9 mouse cellular contexts compared by ENCODE assay signal in the genomic region with DNA sequence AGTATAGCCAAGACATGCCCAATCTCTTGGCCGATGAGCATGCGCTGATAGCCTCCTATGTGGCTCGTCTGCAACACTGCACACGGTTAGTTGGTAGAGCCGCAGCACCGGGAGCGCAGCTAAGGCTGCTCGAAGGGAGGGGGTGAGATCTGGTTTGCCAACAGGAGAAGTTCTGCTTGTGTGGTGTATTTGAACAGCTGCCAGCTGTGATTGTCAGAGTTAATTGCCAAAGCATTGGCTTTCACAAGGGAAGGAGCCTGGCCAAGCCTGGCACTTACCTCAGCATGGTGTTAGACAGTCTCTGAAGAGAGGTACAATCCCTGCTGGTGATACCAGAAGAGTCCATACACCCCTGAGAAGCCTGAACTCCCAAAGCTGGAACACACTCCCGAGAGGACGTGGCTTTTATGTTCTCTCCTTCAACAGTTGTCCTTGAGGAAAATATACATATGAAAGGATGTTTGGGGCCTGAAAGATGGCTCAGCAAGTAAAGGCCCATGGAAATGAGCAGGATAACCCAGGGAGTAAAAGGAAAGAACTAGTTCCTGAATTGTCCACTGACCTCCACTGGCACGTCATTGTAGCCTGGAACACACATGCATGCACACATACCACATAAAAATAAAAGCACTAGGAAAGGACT.
DNase-seq lines count a peak whose midpoint lies in the region; ATAC-seq and TF ChIP-seq lines count a peak whose summit lies in the region.
"Had no signal": no experiment of that assay in that cellular context is flagged by ENCODE, and none has a peak within 500 bp of the region (broad histone marks: within the 10 kb centered on the region; RNA-seq: fewer than 3 reads in every experiment).

No protein-coding gene starts in this region.

- H3K36me3 ChIP-seq in E14TG2a.4 (ENCODE audit: insufficient read depth, low read length): peaks cover 8% of the 10 kb centered on the region; the same call in 1 of the 2 replicates
- no peaks in the 10 kb centered on the region for H3K36me3 ChIP-seq in intestine, embryonic 16.5 days (ENCODE audit: control insufficient read depth, insufficient read depth, low read length)
- H3K36me3 ChIP-seq: liver, embryonic 13.5 days had no signal

- no peak for TF ChIP-seq CTCF in E14TG2a.4 (conservative IDR thresholded peaks at IDR 0.05; ENCODE audit: low read length)
- TF ChIP-seq CTCF in cerebellum, adult 2 months (IDR thresholded peaks at IDR 0.05; ENCODE audit: borderline replicate concordance, insufficient read depth, low read depth, low read length): no peak

- 23% methylated on average over 11 of the region's 11 CpGs for WGBS in cerebellum, adult 2 months
- 68% methylated on average over 11 of the region's 11 CpGs for WGBS in intestine, embryonic 16.5 days

- no peaks in the 10 kb centered on the region for H3K9me3 ChIP-seq in E14TG2a.4 (ENCODE audit: low read length)
- H3K9me3 ChIP-seq in intestine, embryonic 16.5 days (ENCODE audit: control insufficient read depth, low read length): no peaks in the 10 kb centered on the region
- H3K9me3 ChIP-seq: liver, embryonic 13.5 days had no signal

- intact Hi-C loops in heart, postnatal 36 days (cut with DNase I): no loop called here

- ATAC-seq in intestine, embryonic 16.5 days: no peak

- no peak for TF ChIP-seq POLR2A in cerebellum, adult 2 months (IDR thresholded peaks at IDR 0.05; ENCODE audit: borderline replicate concordance, insufficient read depth, low read length)

- H3K27ac ChIP-seq in cerebellum, adult 2 months (ENCODE audit: insufficient read depth, low read length): no peak overlapping the region; the same call in 1 of the 2 replicates
- no peak overlapping the region for H3K27ac ChIP-seq in intestine, embryonic 16.5 days (ENCODE audit: low read length)
- H3K27ac ChIP-seq: liver, embryonic 13.5 days had no signal

- H3K4me1 ChIP-seq in E14TG2a.4 (replicated peaks; ENCODE audit: low read depth, low read length): peaks cover 47% of the 10 kb centered on the region
- H3K4me1 ChIP-seq in cerebellum, adult 2 months (ENCODE audit: control insufficient read depth, insufficient read depth, low read length): peaks cover 4% of the 10 kb centered on the region; the same call in 1 of the 2 replicates
- H3K4me1 ChIP-seq in intestine, embryonic 16.5 days (ENCODE audit: control insufficient read depth, insufficient read depth, low read length): no peaks in the 10 kb centered on the region
- H3K4me1 ChIP-seq: liver, embryonic 13.5 days had no signal

- H3K4me3 ChIP-seq in E14TG2a.4 (replicated peaks; ENCODE audit: low read length): peak overlapping the region; percentile 32; the same call in 1 of the 2 replicates
- H3K4me3 ChIP-seq in cerebellum, adult 2 months (replicated peaks; ENCODE audit: insufficient read depth, low read depth, low read length): no peak overlapping the region
- H3K4me3 ChIP-seq in intestine, embryonic 16.5 days (ENCODE audit: low read length): no peak overlapping the region
- H3K4me3 ChIP-seq: liver, embryonic 13.5 days had no signal

- 0 out of 2 replicates have a peak, but pooled peaks cover 4% of the 10 kb centered on the region for H3K27me3 ChIP-seq in E14TG2a.4 (ENCODE audit: insufficient read depth, low read length)
- H3K27me3 ChIP-seq in cerebellum, adult 2 months (ENCODE audit: control insufficient read depth, insufficient read depth, low read length): no peaks in the 10 kb centered on the region
- no peaks in the 10 kb centered on the region for H3K27me3 ChIP-seq in intestine, embryonic 16.5 days (replicated peaks; ENCODE audit: control insufficient read depth, insufficient read depth, low read length)
- H3K27me3 ChIP-seq: liver, embryonic 13.5 days had no signal

- DNase-seq in heart, adult 18-20 months: peak; percentile 25 to 39
- DNase-seq in heart, postnatal 36 days: no peak
- DNase-seq in cerebellum, adult 2 months: peak; percentile 37 to 66
- DNase-seq in layer of hippocampus, adult 11-12 months (ENCODE audit: low spot score): peak; percentile 60
- peak; percentile 13 for DNase-seq in right cerebral cortex, postnatal 4 days
- no peak for DNase-seq in urinary bladder, postnatal 4 days (ENCODE audit: low spot score in 2 of 2)
- DNase-seq: liver, embryonic 13.5 days had no signal

- no peak overlapping the region for H3K9ac ChIP-seq in intestine, embryonic 16.5 days (ENCODE audit: low read depth, low read length)
- H3K9ac ChIP-seq: liver, embryonic 13.5 days had no signal

- H3K4me2 ChIP-seq in intestine, embryonic 16.5 days (ENCODE audit: low read depth, low read length): no peak overlapping the region
- H3K4me2 ChIP-seq: liver, embryonic 13.5 days had no signal

Comparison
In these comparisons a context has a peak if more than half of its experiments do, and no peak if none do; other contexts are left out.
1. DNase-seq: peak in heart, adult 18-20 months (2 of 2), cerebellum, adult 2 months (2 of 2), layer of hippocampus, adult 11-12 months (single experiment) and right cerebral cortex, postnatal 4 days (single experiment); none in heart, postnatal 36 days (0 of 2) and urinary bladder, postnatal 4 days (0 of 2).